Mouse (Mus musculus) right cerebral cortex, postnatal 4 days (tissue): ENCODE measurements at regions not wholly inside any gene's neighbourhood (a gene's known extent, or its start where the extent isn't known, plus 50 kb on each side); places are given as distances from the start of the nearest gene placed in this dataset.
"Not testable (repeated sequence)": the region's sequence is repeated elsewhere in the genome, so short reads cannot be mapped to it uniquely, and the experiment has no call there.

Experiments used
- DNase-seq: peaks from one replicate; pipeline ENCODE4 v3.0.0-alpha.2; 2022

DNA sequence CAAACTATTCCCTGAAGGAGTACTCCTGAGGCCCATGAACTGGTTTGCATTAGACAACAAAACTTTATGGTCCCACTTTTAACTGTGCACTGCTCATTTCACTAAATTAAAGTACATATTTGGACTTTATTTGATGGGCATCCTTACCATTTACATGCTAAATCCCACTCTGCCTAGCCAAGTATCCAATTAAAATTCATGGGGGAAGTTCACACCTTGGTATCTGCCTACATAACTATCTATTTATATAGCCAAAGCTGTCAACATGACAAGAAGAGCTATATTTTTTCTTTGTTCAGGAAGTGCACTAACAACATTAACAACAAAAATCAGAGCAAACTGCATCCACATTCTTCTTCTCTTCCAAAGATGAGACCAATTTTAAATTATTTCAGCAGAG lies 317.7 kb upstream of the Nwd2 start:
- DNase-seq, result no peak

DNA sequence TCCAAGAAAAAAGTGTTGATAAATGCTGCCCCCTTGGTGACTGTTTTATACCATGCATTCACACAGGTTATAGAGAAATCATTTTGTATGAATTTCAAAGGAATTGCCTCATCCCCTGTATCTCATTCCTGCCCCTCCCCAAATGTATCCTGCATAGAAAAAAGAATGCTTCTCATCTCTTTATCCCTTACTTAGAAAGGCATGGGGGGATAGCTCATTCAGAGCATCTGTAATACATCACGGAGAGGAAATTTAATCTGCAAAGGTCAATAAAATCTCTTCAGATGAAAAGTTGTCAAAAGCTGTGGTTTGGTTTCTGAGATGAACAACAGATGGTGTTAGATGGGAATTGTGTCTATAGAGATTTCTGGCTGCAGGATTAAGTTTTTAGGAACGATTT lies 297.8 kb upstream of the Nwd2 start:
- DNase-seq, result no peak

DNA sequence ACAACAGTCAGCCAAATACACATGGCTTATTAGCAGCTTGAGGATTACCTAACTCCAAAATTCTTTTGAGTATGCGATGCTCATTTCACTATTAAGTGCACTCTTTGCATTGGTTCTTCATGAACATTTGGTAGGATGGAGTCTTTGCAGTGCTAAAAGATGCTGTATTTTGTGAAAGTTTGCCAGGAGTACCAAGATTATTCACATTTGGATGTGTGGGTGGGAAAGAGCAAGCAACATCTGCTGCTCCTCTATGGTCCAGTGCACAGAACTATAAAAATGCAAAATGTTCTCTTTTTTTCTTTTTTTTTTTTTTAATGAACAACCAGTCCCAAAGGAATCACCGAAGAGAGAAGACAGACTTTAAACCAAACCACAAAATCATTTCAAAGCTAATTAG lies 256.9 kb upstream of the Nwd2 start:
- DNase-seq, result no peak

DNA sequence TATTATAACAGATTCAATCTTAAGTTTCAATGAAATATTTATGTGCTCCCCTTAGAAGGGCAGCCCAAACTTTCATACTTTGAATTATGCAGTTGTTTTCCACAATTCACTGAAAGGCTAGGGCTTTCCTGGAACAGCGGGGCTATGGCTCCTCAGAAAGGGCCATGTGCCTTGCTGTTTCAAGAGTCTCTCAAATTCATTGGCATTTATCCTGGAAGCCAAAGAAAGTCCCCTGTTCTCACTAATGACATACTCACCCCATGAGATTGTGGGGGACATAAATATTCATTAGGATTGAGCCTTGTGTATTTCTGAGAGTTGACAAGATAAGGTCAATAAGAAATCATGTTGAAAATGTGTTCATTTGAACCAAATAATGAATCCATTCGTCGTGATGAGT lies 250.9 kb upstream of the Nwd2 start:
- DNase-seq, result no peak

DNA sequence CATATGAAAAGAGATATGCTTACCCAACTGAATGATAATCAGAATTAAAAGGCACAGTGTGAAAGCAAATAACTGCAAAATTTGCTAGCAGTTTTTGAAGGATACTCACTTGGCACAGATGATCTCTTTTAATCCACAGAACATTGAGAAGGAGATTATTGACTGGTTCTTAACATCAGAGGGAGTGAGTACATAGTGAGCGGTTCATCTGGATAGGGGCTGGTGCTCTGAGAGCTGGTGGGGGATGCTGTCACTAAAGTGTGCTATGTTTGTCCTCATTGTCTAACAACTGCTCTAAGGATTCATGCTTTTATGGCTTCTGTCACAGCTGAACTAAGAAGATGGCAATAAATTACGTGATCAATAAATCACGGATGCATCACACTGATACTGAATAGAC lies 218.7 kb upstream of the Nwd2 start:
- no peak for DNase-seq

DNA sequence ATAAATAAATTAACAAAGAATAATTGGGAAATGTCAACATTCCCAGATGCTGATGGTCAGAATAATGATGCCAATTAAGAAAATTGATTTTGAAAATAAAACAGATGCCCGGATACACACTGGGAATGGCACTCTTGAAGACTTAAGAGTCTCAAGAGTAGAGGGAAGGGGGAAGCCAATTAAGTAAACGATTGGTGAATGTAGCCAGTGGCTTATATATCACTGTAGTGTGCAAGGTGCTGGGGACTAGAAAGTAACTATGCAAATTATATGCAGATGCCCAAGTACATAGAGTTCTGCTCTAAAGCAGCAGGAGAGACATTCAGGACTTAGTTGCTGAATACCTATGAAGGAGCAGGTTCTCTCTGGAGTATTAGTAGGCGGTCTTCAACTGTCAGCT lies 204.5 kb upstream of the Nwd2 start:
- no peak for DNase-seq

DNA sequence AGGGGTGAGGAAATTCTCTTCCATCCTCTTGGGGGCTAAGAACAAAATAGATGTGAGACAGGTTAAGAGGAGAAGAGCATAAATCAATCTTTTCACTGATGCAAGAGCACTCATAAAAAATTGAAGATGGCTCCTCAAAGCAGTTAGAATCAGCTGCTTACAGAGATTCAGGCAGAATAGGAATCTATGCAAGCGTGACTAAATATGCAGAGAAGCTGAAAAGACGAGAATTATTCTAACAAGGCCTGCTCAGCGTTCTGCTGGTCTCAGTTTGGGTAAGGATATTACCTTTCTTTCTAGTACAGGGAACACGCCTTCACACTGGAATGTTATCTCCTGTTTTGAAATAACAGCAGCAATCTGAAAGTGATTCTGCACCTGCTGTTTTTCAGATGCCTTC lies 203.7 kb upstream of the Nwd2 start:
- DNase-seq, result no peak

DNA sequence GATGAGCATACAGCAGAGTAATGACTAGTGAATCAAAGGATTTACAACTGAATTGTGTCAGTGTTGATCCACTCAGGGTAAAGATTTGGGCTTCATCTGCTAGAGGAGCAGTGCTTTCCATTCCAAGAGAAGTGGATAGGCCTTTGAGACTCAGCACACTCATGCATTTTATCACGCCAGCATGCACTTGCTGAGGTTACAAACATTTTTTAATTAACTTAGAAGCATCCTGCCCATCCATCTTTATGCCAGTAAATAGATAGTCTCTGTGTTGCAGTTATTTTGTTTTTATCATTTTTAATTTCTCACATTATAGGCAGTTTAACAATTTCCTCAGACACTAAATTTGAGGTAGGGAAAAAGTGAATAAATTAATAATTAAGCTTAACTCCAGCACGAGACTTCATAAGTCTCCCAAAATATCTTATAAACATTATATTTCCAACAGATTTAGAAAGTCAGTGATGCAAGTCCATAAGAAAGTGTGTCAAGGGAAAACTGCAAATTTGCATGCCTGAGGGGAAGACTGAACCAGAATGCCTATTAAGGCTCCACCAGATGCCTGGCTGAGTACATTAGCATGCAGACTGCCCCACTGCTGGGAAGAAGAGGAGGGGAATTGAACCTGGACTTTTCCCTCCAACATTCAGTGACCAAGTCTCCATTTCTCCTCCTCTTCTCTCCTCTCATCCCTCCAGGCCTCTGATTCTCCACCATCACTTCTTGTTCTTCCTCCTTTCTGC lies 180.2 kb upstream of the Nwd2 start:
- no peak for DNase-seq

DNA sequence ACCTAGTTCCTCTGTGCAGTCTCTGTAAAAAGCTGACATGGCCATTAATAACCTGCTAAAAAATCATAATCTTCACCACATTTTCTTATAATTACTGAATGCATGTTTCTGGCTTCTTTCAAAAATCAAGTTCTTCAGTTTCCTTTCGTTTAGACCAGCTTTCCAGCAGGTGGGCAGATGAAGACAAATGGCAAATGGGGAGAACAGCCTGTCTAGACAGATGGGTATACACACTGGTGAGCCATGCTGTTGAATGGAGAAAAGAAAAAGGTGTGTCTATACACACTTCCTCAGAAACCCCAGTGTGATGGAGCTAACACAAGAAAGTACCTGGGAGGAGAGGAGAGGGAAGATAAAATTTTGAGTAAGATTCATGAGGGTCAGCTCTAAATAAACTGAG lies 179.2 kb upstream of the Nwd2 start:
- no peak for DNase-seq

DNA sequence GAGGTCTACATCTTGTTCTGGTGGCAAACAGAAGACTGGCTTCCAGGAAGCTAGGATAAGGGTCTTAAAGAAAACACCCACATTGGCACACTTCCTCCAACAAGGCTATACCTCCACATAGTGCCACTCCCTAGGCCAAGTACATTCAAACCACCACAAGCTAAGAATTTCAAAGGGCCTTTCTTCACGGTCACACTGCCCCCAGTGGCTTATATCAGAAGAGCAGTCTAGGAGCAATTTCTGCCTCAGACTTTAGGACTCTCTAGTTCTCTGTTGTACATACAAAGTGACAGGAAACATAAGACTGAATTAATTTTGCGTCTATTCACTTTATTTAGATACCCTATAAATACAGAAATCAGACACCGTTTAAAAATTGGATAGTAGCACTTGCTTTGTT lies 175.7 kb upstream of the Nwd2 start:
- DNase-seq, result no peak

DNA sequence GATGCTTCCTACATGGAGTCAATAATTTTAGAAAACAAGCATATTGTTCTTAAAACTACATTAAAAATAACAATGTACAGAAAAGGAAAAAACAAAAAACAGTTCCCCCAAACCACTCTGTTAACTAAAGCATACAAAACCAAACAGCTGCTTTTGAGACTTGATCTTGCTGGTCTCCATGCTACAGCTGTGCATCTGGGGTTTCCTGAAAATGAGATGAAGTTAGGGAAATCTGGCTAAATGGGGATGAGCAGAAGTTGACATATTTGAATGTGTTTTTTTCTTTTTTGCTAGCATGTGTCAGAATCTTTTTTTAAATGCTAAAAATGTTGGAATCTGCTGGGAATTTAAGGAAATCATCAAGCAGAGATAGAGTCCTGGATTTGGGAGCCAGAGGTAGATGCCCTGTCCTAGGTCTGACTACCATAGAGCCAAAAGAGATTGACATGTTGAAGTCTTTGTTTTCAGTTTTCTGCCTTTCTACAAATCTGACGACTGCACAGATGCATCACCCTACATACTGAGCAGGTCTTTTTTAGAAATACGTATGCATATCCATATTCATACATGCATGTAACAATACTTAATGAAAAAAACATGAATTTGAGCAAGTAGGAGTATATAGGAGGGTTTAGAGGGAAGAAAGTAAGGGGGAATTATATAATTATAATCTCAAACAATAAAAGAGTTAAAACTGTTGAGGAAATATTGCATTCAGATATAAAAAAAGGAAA lies 172.5 kb upstream of the Nwd2 start:
- no peak for DNase-seq

DNA sequence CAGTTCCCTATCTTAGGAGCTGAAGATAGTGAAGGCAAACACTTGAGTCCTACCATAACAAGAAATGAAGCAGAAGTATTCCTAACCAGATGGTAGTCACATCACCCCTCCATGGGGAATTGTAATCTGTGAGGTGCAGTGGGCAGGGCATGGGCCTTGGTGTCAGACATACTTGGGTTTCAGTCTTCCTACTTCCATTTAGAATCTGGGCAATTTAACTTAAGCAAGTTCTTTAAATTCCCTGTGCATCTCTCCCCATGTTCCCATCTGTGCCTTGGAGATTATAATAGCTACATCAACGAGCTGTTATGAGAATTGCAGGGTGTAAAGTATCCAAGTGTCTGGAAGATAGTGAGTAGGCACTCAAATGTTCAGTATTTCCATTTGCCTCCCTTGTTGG lies 149.9 kb upstream of the Nwd2 start:
- DNase-seq, result peak; percentile 6

DNA sequence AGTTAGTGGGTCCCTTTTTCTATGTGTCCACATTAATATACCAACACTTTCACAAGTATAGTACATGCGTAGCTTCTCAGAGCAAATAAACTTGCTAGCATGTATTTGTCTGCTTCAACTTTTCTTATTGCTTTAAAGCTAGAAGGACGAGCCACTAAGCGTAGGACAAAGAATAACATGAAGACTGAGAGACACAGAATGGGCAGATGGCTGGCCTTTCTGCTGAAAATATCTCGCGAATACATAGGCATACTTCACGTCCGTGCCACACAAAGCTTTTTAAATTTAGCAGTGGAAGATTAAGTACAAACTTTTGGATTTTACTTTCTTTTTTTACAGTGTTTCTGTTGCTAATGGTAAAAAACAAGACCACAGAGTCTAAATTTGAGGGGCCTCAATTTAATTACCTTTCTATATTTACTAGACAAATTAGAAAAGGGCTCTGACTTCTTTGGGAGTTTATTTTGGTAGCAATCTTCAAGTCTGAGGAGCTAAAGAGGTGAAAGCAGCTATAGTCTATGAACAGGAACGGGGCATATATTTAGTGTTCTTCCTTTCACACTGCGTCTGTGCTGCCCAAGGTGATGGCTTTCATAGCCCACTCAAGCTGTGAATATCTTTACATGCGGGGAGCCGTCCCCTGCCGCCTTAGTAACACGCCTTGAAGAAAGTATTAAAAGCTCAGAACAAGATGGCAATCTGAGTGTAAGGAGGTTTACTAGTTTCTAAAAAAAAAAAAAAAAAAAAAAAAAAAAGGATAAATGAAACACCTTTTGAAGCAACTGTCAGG lies 145.7 kb upstream of the Nwd2 start:
- DNase-seq, result no peak

DNA sequence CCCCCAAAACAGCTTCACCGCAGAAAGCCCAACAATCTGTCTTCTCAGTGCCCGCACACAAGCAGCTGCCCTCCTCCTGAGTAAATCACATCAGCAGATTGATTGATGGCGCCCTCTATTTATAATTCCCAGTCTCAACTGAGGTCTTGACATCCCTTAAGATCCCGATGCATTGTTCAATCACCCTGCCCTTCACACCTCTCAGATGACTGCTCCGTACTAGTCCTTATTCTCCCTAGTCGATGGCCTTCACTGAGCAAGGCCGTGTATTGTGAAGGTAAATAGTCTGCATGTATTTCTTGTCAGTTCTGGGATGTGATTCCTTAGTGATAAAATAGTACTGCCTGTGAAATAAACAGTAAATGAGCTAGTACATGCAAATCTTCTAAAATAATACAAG lies 114.7 kb upstream of the Nwd2 start:
- no peak for DNase-seq

DNA sequence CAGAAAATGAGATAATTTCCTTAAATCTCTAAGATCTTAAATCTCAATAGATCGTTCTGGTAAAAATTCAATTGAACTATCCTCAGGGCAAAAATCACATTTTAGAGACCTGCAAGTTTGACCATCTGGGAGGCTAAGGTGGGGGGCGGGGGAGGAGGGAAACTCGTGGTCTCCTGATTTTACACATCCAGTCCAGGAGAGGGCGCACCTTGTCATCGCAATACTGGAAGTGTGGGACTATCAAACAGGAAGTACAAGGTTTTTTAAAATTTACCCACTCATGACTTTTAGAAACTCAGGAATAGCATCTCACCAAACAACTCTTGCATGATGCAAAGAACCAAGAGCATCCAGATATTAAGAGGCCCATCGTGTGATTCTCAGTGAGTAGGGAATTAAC lies 108.4 kb upstream of the Nwd2 start:
- DNase-seq, result no peak

DNA sequence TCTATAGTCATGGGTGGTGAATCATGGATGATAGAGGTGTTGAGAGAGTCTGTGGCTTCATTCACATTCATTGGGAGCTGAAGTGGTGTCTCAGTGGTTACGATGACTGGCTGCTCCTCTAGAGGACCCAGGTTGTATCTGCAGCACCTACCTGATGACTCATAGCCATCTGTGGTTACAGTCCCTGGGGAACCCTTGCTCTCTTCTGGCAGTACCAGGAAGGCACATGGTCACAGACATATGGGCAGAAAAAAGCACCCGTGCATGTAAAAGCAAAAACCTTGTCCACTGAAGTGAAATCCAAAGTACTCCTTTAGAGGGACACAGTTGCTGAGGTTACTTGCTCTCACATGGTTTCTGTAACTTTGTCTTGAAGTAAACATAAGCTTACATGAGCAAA lies 103.4 kb upstream of the Nwd2 start:
- no peak for DNase-seq

DNA sequence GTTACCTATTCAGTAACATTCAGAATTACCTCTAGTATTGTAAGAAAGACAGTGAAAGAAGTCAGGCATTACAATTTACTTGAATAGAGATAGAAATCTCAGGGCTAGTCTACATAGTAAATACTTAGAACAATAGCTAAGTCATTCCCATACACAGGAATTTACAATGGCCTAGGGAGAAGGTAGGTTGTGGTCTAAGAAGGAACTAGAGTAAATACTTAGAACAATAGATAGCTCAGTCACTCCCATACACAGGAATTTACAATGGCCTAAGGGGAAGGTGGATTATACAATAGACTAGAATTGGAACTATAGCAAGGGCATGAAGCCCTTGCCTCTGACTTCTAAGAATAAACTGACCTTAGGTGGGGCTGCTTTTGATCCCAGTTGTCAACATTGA lies 83.0 kb upstream of the Nwd2 start:
- not testable (repeated sequence) for DNase-seq

DNA sequence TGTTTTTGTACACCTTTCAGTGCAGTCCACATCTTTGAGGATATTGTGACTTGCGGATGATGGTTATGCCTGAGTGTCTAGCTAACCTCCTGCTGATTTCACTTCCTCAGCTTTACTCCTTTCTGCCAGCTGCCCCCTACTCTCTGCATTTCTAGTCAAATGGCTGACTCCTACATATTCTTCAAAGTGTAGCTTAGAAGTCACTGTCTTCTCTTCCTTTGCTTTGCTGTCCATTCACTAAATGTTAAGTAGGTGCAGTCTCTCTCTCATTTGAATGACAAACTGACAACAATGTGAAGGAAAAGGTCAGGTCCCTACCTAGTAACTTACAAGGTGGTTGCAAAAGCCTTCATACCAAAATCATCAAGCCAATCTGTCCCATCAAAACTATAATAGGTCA lies 73.5 kb upstream of the Nwd2 start:
- DNase-seq, result no peak

DNA sequence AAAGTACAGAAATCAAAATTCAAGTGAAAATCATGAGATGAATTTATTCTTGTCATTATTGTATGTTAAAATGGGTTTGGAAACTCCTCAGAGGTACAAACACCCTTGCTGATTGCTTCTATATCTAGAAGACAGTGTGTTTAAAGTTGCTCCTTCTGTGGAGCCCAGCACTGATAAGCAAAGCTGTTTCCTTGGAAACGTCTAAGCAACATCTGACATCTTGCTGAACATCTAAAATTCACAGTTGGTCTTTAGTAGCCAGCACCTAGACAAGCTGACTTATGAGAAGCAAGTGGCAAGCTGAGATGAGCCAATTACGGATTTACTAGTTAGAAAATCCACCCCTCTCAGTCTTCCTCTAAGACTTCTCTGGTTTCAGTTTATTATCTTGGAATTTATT lies 69.5 kb upstream of the Nwd2 start:
- no peak for DNase-seq

DNA sequence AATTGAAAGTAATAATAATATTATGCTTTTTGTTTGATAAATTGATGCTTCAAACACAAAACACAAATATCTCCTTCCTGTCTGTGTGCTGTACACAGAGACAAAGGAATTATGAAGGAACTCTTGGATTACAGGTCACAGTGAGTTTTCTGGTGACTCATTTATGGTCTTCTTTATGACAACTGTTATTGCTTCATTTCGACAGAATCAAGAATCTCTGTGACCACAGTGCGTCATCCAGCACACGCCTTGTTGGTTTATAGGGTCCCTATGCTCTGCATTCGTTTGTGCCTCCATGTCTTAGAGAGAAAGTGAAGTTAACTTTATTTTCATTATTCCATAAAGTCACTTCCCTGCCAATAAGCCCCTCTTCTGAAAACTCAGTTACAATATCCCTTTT lies 61.9 kb upstream of the Nwd2 start:
- DNase-seq, result no peak

DNA sequence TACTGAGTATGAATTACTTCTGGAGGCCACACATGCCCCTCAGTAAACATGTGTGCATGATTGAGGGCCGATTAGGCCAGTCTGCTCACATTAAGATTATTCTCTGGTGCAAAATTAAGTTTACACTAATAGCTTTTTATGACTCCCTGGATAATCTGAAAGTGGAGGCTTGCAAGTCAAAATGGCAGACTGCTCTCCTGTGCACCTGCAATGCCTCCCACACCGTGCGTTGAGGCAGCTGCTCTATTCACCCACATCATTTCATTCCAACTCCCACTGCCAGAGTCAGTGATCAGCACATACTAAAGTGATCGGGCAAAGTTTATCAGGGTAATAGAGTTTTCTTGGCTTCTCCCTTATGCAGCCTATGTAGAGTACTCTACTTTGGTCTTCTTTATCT lies 61.0 kb upstream of the Nwd2 start:
- DNase-seq, result no peak
